Comparison of ENCODE assay signal across 8 mouse cellular contexts in the genomic region with DNA sequence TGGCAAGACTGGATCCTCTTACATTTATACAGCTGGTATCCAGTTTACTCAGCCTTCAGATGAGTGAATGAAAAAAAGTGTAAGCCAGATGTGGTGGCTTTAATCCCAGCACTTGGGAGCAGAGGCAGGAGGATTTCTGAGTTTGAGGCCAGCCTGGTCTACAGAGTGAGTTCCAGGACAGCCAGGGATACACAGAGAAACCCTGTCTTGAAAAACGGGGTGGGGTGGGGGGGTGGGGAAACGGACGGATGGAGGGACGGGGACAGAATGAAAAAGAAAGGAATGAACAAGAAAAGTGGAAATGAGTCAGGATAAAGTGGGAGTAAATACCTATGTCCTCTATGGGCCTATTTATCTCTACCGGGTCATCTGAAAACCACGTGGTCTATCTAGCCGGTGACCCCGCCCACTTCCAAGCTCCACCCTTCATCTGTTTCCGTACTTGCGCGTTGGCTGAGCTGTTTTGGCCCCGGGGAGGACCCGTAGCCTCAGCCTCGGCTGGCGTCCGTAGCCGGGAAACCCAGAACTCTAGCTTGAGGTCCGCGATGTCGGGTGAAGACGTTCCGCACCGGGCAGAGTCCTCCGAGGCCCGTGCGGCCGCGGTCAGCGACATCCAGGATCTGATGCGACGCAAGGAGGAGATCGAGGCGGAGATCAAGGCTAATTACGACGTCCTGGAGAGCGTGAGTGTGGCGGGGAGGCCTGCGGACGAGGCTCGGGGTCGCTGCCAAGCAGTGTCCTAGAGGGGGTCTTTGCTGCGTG. TPM values are rescaled to one million over a fixed set of nuclear protein-coding genes. Genes with fewer than 3 reads are reported as not detected.
A peak's percentile ranks its signal among the peaks of the same experiment; 100 is the strongest.
DNase-seq lines count a peak whose midpoint lies in the region; ATAC-seq and TF ChIP-seq lines count a peak whose summit lies in the region.

No protein-coding gene starts in this region.

- H3K27me3 ChIP-seq in megakaryocyte, embryonic 14.5 days (replicated peaks), result no peaks in the 10 kb centered on the region

- no peak for TF ChIP-seq CTCF in cortical plate, adult 2 months (IDR thresholded peaks at IDR 0.05; ENCODE audit: extremely low read depth, insufficient read depth, low read length)

- peak; percentile 95 for DNase-seq in gastrocnemius, adult 8-10 months (ENCODE audit: low spot score in 2 of 2)
- peak; percentile 75 for DNase-seq in hindlimb bud, embryonic 11.5 days (ENCODE audit: extremely low spot score, low read depth, low spot score)
- DNase-seq in left cerebral cortex, adult 8-10 months (ENCODE audit: low spot score in 2 of 2), result peak; percentile 96 to 97
- peak; percentile 98 to 99 for DNase-seq in right cerebral cortex, postnatal 10 days (ENCODE audit: low spot score in 2 of 2)
- DNase-seq in urinary bladder, postnatal 25 days (ENCODE audit: low spot score), result peak; percentile 95

- H3K4me3 ChIP-seq in cortical plate, adult 2 months (ENCODE audit: insufficient read depth, low read length), result peak overlapping the region; percentile 86
- peak overlapping the region; percentile 97 for H3K4me3 ChIP-seq in megakaryocyte, embryonic 14.5 days (replicated peaks)

- peaks cover 4% of the 10 kb centered on the region; the same call in 1 of the 2 replicates for H3K4me1 ChIP-seq in cortical plate, adult 2 months (ENCODE audit: control insufficient read depth, insufficient read depth, low read length)
- peaks cover 43% of the 10 kb centered on the region for H3K4me1 ChIP-seq in megakaryocyte, embryonic 14.5 days

- peaks cover 9% of the 10 kb centered on the region for H3K36me3 ChIP-seq in megakaryocyte, embryonic 14.5 days (replicated peaks; ENCODE audit: low read length)

- peak; percentile 71 for ATAC-seq in activated CD4-positive, CD25-positive, alpha-beta regulatory T cell, adult 4 months

- TF ChIP-seq POLR2A in cortical plate, adult 2 months (IDR thresholded peaks at IDR 0.05; ENCODE audit: extremely low read depth, insufficient read depth, low read length), result peak; percentile 47; the same call in 1 of the 2 replicates

- no peak overlapping the region for H3K27ac ChIP-seq in cortical plate, adult 2 months (ENCODE audit: insufficient read depth, low read length)

- H3K9me3 ChIP-seq in megakaryocyte, embryonic 14.5 days, result no peaks in the 10 kb centered on the region

RNA-seq across cellular contexts. Expression of a gene that starts 24.0 kb away (rescaled TPM):
- 1 to 10 TPM in 1 of 2 experiments, under 1 TPM in 1; 0.54 to 1.4 TPM for polyA plus RNA-seq in activated CD4-positive, CD25-positive, alpha-beta regulatory T cell, adult 4 months (2017; shearing (Covaris generic))
- polyA plus RNA-seq in cortical plate, adult 2 months (2012; rRNA removed), result 5.2 and 6.7 TPM in 2 replicates
- total RNA-seq in gastrocnemius, adult 8-10 months (2022), result 1 to 10 TPM in 3 of 4 experiments, under 1 TPM in 1; 0.76 to 1.8 (median 1.2) TPM
- total RNA-seq in left cerebral cortex, adult 8-10 months (2022), result 1 to 10 TPM; 2.3 to 6.6 (median 5.5) TPM
- 0.08 TPM in 1 of 2 replicates, not detected in the other for polyA plus RNA-seq in megakaryocyte, embryonic 14.5 days (2012; ENCODE audit: insufficient read depth, low replicate concordance)

RNA-seq across cellular contexts. Expression of a gene that starts 45.4 kb away (rescaled TPM):
- polyA plus RNA-seq in activated CD4-positive, CD25-positive, alpha-beta regulatory T cell, adult 4 months (2017; shearing (Covaris generic)), result not detected
- polyA plus RNA-seq in cortical plate, adult 2 months (2012; rRNA removed), result not detected in 2 replicates
- 1 to 10 TPM in 1 of 4 experiments, not detected in 3; 1.3 TPM for total RNA-seq in gastrocnemius, adult 8-10 months (2022)
- total RNA-seq in left cerebral cortex, adult 8-10 months (2022), result not detected
- not detected in 2 replicates for polyA plus RNA-seq in megakaryocyte, embryonic 14.5 days (2012; ENCODE audit: insufficient read depth, low replicate concordance)

RNA-seq across cellular contexts. Expression of a gene that starts 58.7 kb away (rescaled TPM):
- 10 to 100 TPM; 31.6 to 42.2 TPM for polyA plus RNA-seq in activated CD4-positive, CD25-positive, alpha-beta regulatory T cell, adult 4 months (2017; shearing (Covaris generic))
- 27.1 and 27.9 TPM in 2 replicates for polyA plus RNA-seq in cortical plate, adult 2 months (2012; rRNA removed)
- 10 to 100 TPM; 11.4 to 12.8 (median 12.3) TPM for total RNA-seq in gastrocnemius, adult 8-10 months (2022)
- 10 to 100 TPM; 24.3 to 36.7 (median 27.7) TPM for total RNA-seq in left cerebral cortex, adult 8-10 months (2022)
- 86.5 and 87.0 TPM in 2 replicates for polyA plus RNA-seq in megakaryocyte, embryonic 14.5 days (2012; ENCODE audit: insufficient read depth, low replicate concordance)
